Mouse (Mus musculus): Measurements from ENCODE around the gene 2310034G01Rik. TPM values are rescaled to one million over a fixed set of nuclear protein-coding genes. Genes with fewer than 3 reads are reported as not detected.

Gene 2310034G01Rik
- total RNA-seq, 1 experiment = 0.80 TPM

DNA sequence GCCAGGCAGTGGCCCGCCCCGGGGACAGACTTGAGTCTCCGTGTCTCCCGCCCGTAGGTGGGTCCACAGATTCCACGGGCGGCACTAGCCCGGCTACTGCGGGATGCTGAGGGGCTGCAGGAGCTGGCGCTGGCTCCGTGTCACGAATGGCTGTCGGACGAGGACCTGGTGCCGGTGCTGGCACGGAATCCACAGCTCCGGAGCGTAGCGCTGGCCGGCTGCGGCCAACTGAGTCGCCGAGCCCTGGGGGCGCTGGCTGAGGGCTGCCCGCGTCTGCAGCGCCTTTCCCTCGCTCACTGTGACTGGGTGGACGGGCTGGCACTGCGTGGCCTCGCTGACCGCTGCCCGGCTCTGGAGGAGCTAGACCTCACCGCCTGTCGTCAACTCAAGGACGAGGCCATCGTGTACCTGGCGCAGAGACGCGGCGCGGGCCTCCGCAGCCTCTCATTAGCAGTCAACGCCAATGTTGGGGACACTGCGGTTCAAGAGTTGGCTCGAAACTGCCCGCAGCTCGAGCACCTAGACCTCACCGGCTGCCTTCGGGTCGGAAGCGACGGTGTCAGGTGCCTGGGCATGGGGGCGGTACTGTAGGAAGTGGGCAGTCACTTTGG is 21.0 kb downstream of the 2310034G01Rik start:
- H3K4me3 ChIP-seq (ENCODE audit: insufficient read depth in 1 of 2, low read depth in 1 of 2, low read length in 2 of 2, poor library complexity in 1 of 2, severe bottlenecking in 1 of 2) = peak overlapping the region; percentile 87 to 99
- H3K27ac ChIP-seq (ENCODE audit: insufficient read depth, low read depth, low read length, poor library complexity, severe bottlenecking) = no peak overlapping the region
- peaks cover 3 to 8% of the 10 kb centered on the region in 2 experiments; a peak in 2 of 4 replicates for H3K4me1 ChIP-seq (ENCODE audit: control insufficient read depth in 2 of 2, insufficient read depth in 2 of 2, low read length in 2 of 2, poor library complexity in 1 of 2)
- peak overlapping the region; percentile 86 for H3K9ac ChIP-seq (ENCODE audit: insufficient read depth, low read depth, low read length, poor library complexity, severe bottlenecking)
- peaks cover 12% of the 10 kb centered on the region; the same call in 1 of the 2 replicates for H3K36me3 ChIP-seq (ENCODE audit: control insufficient read depth, insufficient read depth, low read length, poor library complexity, severe bottlenecking)
- no peak for DNase-seq (ENCODE audit: low read depth, low spot score)
- H3K9me3 ChIP-seq (ENCODE audit: control insufficient read depth, insufficient read depth, low read depth, low read length) = no peaks in the 10 kb centered on the region
- in situ Hi-C loops (cut with MboI; ENCODE audit: low sequenced_read_pairs in 2 of 2, unreplicated experiment in 2 of 2) = no loop called here
- TF ChIP-seq ZC3H11A (IDR thresholded peaks at IDR 0.05; ENCODE audit: borderline replicate concordance, low read depth, low read length) (no peak), HCFC1 (IDR thresholded peaks at IDR 0.05; ENCODE audit: borderline replicate concordance, insufficient read depth, low read length) (no peak), MAFK (IDR thresholded peaks at IDR 0.05; ENCODE audit: insufficient read depth, low read depth, low read length) (no peak), ZNF384 (IDR thresholded peaks at IDR 0.05; ENCODE audit: low read depth, low read length) (no peak), CHD2 (IDR thresholded peaks at IDR 0.05; ENCODE audit: low read depth, low read length) (no peak)

DNA sequence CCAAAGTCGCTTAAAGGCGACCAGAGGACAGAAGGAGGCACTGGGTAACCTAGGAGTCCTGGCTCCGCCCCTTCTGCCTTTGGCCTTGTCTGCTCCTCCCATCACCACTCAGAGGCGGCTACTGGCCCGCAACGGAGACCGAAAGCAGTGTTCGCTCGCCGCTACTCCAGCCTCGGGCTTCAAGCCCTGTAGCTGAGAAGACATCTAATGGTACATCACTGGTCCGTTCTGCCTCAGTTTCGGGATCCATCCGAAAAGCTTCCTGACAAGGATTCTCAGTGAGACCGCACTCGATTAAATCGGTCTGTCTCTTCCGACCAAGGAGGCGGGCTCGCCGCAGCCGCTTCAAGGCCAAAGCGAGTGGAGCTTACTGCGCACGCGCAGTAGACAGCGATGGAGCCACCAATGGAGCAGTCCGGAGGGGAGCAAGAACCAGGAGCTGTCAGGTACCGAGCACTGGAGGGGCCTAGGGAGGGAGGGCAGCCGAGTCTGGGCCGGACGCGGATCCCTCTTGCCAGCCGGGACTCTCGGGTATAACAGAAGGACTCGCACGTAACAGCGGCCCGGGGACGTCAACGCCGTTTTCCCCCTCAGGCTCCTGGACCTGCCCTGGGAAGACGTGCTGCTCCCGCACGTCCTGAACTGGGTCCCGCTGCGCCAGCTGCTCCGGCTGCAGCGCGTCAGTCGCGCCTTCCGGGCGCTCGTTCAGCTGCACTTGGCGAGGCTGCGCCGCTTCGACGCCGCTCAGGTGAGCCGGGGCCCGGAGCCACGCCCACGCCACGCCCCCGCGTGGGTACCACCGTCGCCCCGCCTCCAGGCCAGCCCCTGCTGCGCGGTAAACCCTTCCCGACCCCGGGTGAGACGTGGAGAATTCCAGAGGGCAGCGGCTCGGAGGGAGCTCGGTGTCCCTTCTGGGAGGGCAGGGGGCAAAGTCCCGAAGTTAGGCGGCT is 21.7 kb downstream of the 2310034G01Rik start, which contains the start of gene Fbxl15:
Fbxl15 (plus strand) TSS at position 104 of the 950 bp plus-strand sequence.
- peak; percentile 94 for DNase-seq (ENCODE audit: low read depth, low spot score)
- peaks cover 3 to 8% of the 10 kb centered on the region in 2 experiments; a peak in 2 of 4 replicates for H3K4me1 ChIP-seq (ENCODE audit: control insufficient read depth in 2 of 2, insufficient read depth in 2 of 2, low read length in 2 of 2, poor library complexity in 1 of 2)
- H3K36me3 ChIP-seq (ENCODE audit: control insufficient read depth, insufficient read depth, low read length, poor library complexity, severe bottlenecking) = peaks cover 12% of the 10 kb centered on the region; the same call in 1 of the 2 replicates
- H3K4me3 ChIP-seq (ENCODE audit: insufficient read depth in 1 of 2, low read depth in 1 of 2, low read length in 2 of 2, poor library complexity in 1 of 2, severe bottlenecking in 1 of 2) = peak within 1 kb of the TSS; percentile 87 to 99
- no peak for TF ChIP-seq MAFK (IDR thresholded peaks at IDR 0.05; ENCODE audit: insufficient read depth, low read depth, low read length)
- peak; percentile 82 for TF ChIP-seq HCFC1 (IDR thresholded peaks at IDR 0.05; ENCODE audit: borderline replicate concordance, insufficient read depth, low read length)
- no peak within 1 kb of the TSS for H3K27ac ChIP-seq (ENCODE audit: insufficient read depth, low read depth, low read length, poor library complexity, severe bottlenecking)
- H3K9ac ChIP-seq (ENCODE audit: insufficient read depth, low read depth, low read length, poor library complexity, severe bottlenecking) = peak within 1 kb of the TSS; percentile 86
- in situ Hi-C loops (cut with MboI; ENCODE audit: low sequenced_read_pairs in 2 of 2, unreplicated experiment in 2 of 2) = no loop called here
- no peaks in the 10 kb centered on the region for H3K9me3 ChIP-seq (ENCODE audit: control insufficient read depth, insufficient read depth, low read depth, low read length)

DNA sequence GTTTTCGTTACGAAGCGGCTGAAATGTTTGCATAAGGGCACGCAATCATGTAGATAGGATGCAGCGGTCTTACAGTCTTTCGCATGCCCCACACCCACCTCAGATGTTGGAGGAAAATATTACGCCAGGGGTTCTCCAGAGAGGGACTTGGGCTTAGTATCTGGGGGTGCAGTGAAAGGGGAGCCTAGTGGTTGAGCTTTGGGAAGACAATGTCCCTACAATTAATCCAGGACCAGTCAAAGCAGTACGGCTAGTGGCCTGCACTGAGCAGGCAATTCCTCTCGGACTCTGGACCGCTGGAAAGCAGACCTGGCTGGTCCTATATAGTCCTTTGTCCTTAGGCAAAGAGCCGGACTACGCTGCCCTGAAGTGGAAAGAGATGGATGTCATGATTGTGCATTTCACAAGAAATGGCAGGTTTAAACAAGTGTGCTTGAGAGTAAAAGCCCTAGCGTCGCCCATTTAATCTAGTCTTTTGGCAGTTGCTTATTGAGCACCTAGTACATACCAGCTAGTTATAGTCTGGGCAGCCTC is 22.5 kb downstream of the 2310034G01Rik start:
- no peaks in the 10 kb centered on the region for H3K9me3 ChIP-seq (ENCODE audit: control insufficient read depth, insufficient read depth, low read depth, low read length)
- peaks cover 12% of the 10 kb centered on the region; the same call in 1 of the 2 replicates for H3K36me3 ChIP-seq (ENCODE audit: control insufficient read depth, insufficient read depth, low read length, poor library complexity, severe bottlenecking)
- H3K4me3 ChIP-seq (ENCODE audit: insufficient read depth in 1 of 2, low read depth in 1 of 2, low read length in 2 of 2, poor library complexity in 1 of 2, severe bottlenecking in 1 of 2) = peak overlapping the region; percentile 87 to 99
- in situ Hi-C loops (cut with MboI; ENCODE audit: low sequenced_read_pairs in 2 of 2, unreplicated experiment in 2 of 2) = no loop called here
- no peak overlapping the region for H3K27ac ChIP-seq (ENCODE audit: insufficient read depth, low read depth, low read length, poor library complexity, severe bottlenecking)
- DNase-seq (ENCODE audit: low read depth, low spot score) = no peak
- TF ChIP-seq HCFC1 (IDR thresholded peaks at IDR 0.05; ENCODE audit: borderline replicate concordance, insufficient read depth, low read length) (no peak), CHD2 (IDR thresholded peaks at IDR 0.05; ENCODE audit: low read depth, low read length) (no peak), ZC3H11A (IDR thresholded peaks at IDR 0.05; ENCODE audit: borderline replicate concordance, low read depth, low read length) (no peak), MAFK (IDR thresholded peaks at IDR 0.05; ENCODE audit: insufficient read depth, low read depth, low read length) (no peak), ZNF384 (IDR thresholded peaks at IDR 0.05; ENCODE audit: low read depth, low read length) (no peak)
- peaks cover 3 to 8% of the 10 kb centered on the region in 2 experiments; a peak in 2 of 4 replicates for H3K4me1 ChIP-seq (ENCODE audit: control insufficient read depth in 2 of 2, insufficient read depth in 2 of 2, low read length in 2 of 2, poor library complexity in 1 of 2)
- H3K9ac ChIP-seq (ENCODE audit: insufficient read depth, low read depth, low read length, poor library complexity, severe bottlenecking) = no peak overlapping the region

DNA sequence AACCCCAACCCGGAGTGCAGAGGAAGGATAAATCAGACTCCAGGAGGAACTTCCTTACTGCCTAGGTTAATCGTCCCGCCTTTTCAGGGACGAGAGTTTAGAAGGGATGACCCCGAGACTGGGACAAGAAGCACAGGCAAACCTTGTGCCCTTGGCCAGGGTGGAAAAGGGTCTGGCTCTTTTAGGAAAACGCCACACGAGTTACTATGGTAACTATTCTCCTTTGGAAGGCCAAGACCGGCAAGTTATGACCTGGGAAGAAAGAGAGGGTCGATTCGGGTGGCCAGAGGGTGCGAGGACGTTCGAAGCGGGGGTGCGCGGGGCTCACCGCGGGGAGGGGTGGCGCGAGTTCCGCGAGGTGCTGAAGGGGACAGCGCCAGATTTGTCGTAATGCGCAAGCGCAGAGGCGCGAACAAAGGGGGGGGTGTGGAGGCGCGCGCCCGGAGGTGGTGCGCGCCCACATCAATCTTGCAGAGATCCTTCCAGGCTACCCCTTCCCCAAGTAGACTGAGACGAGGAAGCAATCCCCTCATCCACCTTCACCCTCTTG is 23.3 kb downstream of the 2310034G01Rik start, which contains the start of gene Psd:
Psd (minus strand) TSS at position 401 of the 550 bp plus-strand sequence.
- H3K4me3 ChIP-seq (ENCODE audit: insufficient read depth in 1 of 2, low read depth in 1 of 2, low read length in 2 of 2, poor library complexity in 1 of 2, severe bottlenecking in 1 of 2) = peak within 1 kb of the TSS; percentile 87 to 99
- peak; percentile 47; the same call in 1 of the 2 replicates for TF ChIP-seq HCFC1 (IDR thresholded peaks at IDR 0.05; ENCODE audit: borderline replicate concordance, insufficient read depth, low read length)
- TF ChIP-seq ZC3H11A (IDR thresholded peaks at IDR 0.05; ENCODE audit: borderline replicate concordance, low read depth, low read length) = no peak
- no peak for TF ChIP-seq CHD2 (IDR thresholded peaks at IDR 0.05; ENCODE audit: low read depth, low read length)
- TF ChIP-seq ZNF384 (IDR thresholded peaks at IDR 0.05; ENCODE audit: low read depth, low read length) = no peak
- no peak for TF ChIP-seq MAFK (IDR thresholded peaks at IDR 0.05; ENCODE audit: insufficient read depth, low read depth, low read length)
- peaks cover 9% of the 10 kb centered on the region; the same call in 1 of the 2 replicates for H3K36me3 ChIP-seq (ENCODE audit: control insufficient read depth, insufficient read depth, low read length, poor library complexity, severe bottlenecking)
- in situ Hi-C loops (cut with MboI; ENCODE audit: low sequenced_read_pairs in 2 of 2, unreplicated experiment in 2 of 2) = no loop called here
- H3K27ac ChIP-seq (ENCODE audit: insufficient read depth, low read depth, low read length, poor library complexity, severe bottlenecking) = no peak within 1 kb of the TSS; the same call in 1 of the 2 replicates
- DNase-seq (ENCODE audit: low read depth, low spot score) = no peak
- 0 out of 2 replicates have a peak within 1 kb of the TSS, but pooled peaks have one; percentile 86 for H3K9ac ChIP-seq (ENCODE audit: insufficient read depth, low read depth, low read length, poor library complexity, severe bottlenecking)
- H3K9me3 ChIP-seq (ENCODE audit: control insufficient read depth, insufficient read depth, low read depth, low read length) = no peaks in the 10 kb centered on the region
- peaks cover 3 to 8% of the 10 kb centered on the region in 2 experiments; a peak in 2 of 4 replicates for H3K4me1 ChIP-seq (ENCODE audit: control insufficient read depth in 2 of 2, insufficient read depth in 2 of 2, low read length in 2 of 2, poor library complexity in 1 of 2)

All from ES-E14 (cell line).